Mouse (Mus musculus) bone marrow, adult 2 months (tissue): ENCODE measurements around the gene Ifitm10.

Experiments
- CTCF ChIP-seq: fragments of 200-500 bp; IDR thresholded peaks from 2 replicates; pipeline ENCODE4 v1.5.1; 2011; ENCODE audit warnings: low read length, control low read depth; ENCODE audit not compliant: control insufficient read depth, insufficient read depth
- POLR2A ChIP-seq: fragments of 200-500 bp; IDR thresholded peaks from 2 replicates; pipeline ENCODE4 v1.6.1; 2011; ENCODE audit warnings: low read depth, mild to moderate bottlenecking, control low read depth, low read length, borderline replicate concordance; ENCODE audit not compliant: control insufficient read depth

DNA sequence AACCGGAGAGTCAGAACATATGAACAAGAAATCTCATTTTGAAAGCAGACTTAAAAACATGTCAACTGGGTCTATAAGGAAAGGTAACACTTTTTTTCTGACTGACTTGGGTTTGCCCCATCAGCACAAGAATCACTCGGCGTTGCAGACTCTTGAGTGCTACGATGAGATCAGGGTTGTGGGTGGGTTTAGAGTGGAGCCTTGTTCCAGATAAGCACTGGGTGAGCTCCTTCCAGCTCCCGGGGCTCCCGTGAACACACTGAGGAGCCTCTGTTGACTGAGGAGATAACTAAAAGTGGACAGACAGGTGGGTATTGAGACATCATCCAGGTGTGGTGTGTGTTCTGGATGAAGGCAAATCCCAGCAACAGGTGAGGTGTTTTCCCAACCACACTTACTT lies 39.7 kb upstream of the Ifitm10 start:
- TF ChIP-seq CTCF (no peak), POLR2A (no peak)
